Mouse (Mus musculus) adrenal gland, adult (tissue): ENCODE measurements at regions not wholly inside any gene's neighbourhood (a gene's known extent, or its start where the extent isn't known, plus 50 kb on each side); places are given as distances from the start of the nearest gene placed in this dataset.

Source experiments
- DNase-seq, 2 experiments: peaks; one replicate each; pipeline ENCODE4 v3.0.0; 2022 to 2023; ENCODE audit warnings: low spot score in 1 of 2; ENCODE audit not compliant: inconsistent age in 2 of 2

- DNase-seq, result no peak
Measured at GRCm38 (mm10) chr9:112608932-112609331, 373.2 kb upstream of the Arpp21 start.

- no peak for DNase-seq
Measured at GRCm38 (mm10) chr9:112607221-112607620, 371.5 kb upstream of the Arpp21 start.

GRCm38 (mm10) chr9:112595731-112596130 is 360.0 kb upstream of the Arpp21 start:
- no peak for DNase-seq

- DNase-seq, result no peak
Measured at GRCm38 (mm10) chr9:112590241-112590640, 354.5 kb upstream of the Arpp21 start.

- DNase-seq, result no peak
Measured at GRCm38 (mm10) chr9:112573316-112573715, 337.6 kb upstream of the Arpp21 start.

GRCm38 (mm10) chr9:112561348-112561747 is 325.6 kb upstream of the Arpp21 start:
- DNase-seq, result no peak

GRCm38 (mm10) chr9:112560226-112560625 is 324.5 kb upstream of the Arpp21 start:
- no peak for DNase-seq

GRCm38 (mm10) chr9:112537924-112538323 is 302.2 kb upstream of the Arpp21 start:
- DNase-seq, result no peak

- DNase-seq, result no peak
Measured at GRCm38 (mm10) chr9:112525377-112525776, 289.6 kb upstream of the Arpp21 start.

GRCm38 (mm10) chr9:112523251-112523650 is 287.5 kb upstream of the Arpp21 start:
- DNase-seq, result no peak

GRCm38 (mm10) chr9:112510716-112511115 is 275.0 kb upstream of the Arpp21 start:
- DNase-seq, result no peak

- DNase-seq, result no peak
Measured at GRCm38 (mm10) chr9:112506871-112507270, 271.1 kb upstream of the Arpp21 start.

- DNase-seq, result no peak
Measured at GRCm38 (mm10) chr9:112498676-112499075, 262.9 kb upstream of the Arpp21 start.

GRCm38 (mm10) chr9:112495930-112496527 is 260.3 kb upstream of the Arpp21 start:
- no peak for DNase-seq

- peak in 1 of 2 experiments; percentile 48 for DNase-seq
Measured at GRCm38 (mm10) chr9:112490963-112491362, 255.2 kb upstream of the Arpp21 start.

GRCm38 (mm10) chr9:112476644-112477043 is 240.9 kb upstream of the Arpp21 start:
- no peak for DNase-seq

GRCm38 (mm10) chr9:112457594-112457993 is 221.9 kb upstream of the Arpp21 start:
- DNase-seq, result no peak

GRCm38 (mm10) chr9:112454706-112455105 is 219.0 kb upstream of the Arpp21 start:
- peak in 1 of 2 experiments; percentile 20 for DNase-seq

GRCm38 (mm10) chr9:112447515-112447914 is 211.8 kb upstream of the Arpp21 start:
- DNase-seq, result peak in 1 of 2 experiments; percentile 23

- DNase-seq, result no peak
Measured at GRCm38 (mm10) chr9:112446981-112447380, 211.2 kb upstream of the Arpp21 start.

GRCm38 (mm10) chr9:112446027-112446352 is 210.3 kb upstream of the Arpp21 start:
- no peak for DNase-seq

- no peak for DNase-seq
Measured at GRCm38 (mm10) chr9:112445230-112446026, 209.7 kb upstream of the Arpp21 start.

GRCm38 (mm10) chr9:112444220-112444619 is 208.5 kb upstream of the Arpp21 start:
- no peak for DNase-seq
